Mouse (Mus musculus): ENCODE measurements at regions not wholly inside any gene's neighbourhood (a gene's known extent, or its start where the extent isn't known, plus 50 kb on each side); places are given as distances from the start of the nearest gene placed in this dataset.

GRCm38 (mm10) chr13:63700747-63701146 lies 114.3 kb upstream of the Ercc6l2 start:
- DNase-seq = no peak

- DNase-seq = no peak
These were observed 113.6 kb upstream of the Ercc6l2 start for GRCm38 (mm10) chr13:63701199-63702175.

GRCm38 (mm10) chr13:63708567-63708966 lies 106.5 kb upstream of the Ercc6l2 start:
- no peak for DNase-seq

DNA sequence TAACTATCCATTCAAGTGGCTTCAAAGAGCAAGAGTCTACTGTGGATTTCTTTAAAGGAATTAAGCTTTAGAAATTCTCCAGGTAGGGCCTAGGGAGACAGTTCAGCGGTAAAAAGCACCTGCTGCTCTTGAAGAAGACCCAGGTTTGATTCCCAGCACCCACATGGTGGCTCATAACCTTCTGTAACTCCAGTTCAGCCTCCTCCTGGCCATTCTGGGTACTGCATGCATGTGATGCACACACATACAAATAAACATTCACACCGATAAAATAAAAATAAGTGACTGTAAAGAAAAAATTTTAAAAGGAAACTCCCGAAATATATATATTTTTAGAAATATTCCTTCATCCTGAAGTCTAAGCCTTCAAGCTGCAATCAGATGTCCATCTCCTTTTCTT lies 101.9 kb upstream of the Ercc6l2 start:
- no peak for DNase-seq

DNA sequence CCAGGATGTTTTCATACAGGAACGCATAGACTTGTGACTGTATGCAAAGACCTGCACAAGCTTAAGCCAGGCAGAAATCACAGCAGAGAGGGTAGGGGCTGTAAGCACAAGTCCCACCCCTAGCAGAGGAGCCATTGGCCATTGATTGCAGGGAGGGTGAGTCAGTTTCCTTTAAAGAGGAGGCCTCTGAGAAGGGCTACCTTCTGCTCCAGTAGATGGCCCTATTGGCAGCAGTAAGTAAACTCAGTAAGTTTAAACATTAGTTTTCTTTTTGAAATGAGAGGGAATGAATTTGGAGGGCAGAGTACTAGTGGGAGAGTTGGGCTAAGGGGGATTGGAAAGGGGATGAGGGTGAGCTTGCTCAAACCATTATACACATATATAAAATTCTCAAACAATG lies 98.5 kb upstream of the Ercc6l2 start:
- DNase-seq = no peak

DNA sequence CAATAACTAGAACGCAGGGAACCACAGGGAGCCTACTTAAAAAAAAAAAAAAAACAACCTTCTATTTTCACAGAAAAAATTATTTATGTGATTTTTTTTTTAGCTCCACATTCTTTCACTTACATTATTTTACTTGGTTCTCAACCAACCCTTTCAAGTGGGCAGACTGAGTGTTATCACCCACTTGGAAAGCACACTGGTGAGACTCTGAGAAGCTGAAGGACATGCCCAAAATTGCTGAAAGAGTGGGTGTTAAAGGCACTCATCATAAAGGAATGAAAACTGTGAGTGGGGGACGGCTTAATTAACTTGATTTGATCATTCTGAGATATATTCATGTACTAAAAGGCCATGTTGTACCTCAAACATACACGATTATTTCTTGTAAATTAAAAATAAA lies 97.8 kb upstream of the Ercc6l2 start:
- no peak for DNase-seq

GRCm38 (mm10) chr13:63718782-63719181 lies 96.3 kb upstream of the Ercc6l2 start:
- no peak for DNase-seq

GRCm38 (mm10) chr13:63719351-63720207 lies 95.5 kb upstream of the Ercc6l2 start:
- no peak for DNase-seq

DNA sequence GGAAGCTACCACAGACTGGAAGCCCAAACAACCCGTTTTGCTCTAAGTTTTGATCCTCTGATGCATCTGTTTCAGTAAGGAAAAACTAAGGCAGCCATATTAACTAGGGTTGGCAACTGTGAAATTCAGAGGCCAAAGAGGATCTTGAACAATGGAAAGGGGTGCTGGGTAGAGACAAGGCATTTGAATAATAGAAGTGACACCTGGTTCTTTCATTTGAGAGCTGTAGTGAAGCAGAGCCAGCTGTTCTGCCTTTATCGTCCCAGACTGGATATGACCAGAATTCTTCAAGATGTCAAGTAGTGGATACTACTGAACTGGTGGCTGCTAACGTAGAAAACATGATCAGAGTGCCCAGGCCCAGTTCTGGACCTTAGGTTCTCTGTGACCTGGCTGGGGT lies 94.4 kb upstream of the Ercc6l2 start:
- DNase-seq = no peak

DNA sequence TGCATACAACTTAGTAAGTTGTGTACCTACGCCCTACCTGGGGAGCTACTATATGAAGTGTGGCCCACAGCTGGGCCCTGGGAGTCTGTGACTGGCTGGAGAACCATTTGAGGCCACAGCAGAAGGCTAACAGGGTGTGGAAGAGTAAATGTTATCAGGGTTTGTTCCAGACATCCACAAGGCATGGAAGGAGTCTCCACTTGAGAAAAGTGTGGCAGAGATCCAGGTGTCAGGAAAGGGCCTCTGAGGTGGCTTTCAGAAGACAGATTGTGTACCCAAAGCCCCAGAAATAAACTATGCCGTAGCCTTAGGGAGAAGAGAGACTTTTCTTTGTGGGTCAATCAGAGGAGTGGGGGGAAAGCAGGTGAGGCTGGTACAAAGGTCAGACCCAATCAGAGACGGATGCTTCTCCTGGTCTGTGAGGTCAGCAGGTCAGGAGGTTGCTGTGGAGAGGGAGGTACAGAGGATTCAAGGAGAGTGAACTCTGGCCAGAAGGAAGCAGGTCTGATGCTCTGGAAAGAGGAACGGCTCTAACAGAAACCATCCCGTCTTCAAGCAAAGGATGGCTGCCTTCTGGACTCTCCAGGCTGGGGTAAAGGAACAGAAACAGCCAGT lies 93.9 kb upstream of the Ercc6l2 start:
- DNase-seq = no peak

- no peak for DNase-seq
These were observed 90.7 kb upstream of the Ercc6l2 start for GRCm38 (mm10) chr13:63724293-63724692.

GRCm38 (mm10) chr13:63724843-63725582 lies 90.0 kb upstream of the Ercc6l2 start:
- no peak for DNase-seq

DNA sequence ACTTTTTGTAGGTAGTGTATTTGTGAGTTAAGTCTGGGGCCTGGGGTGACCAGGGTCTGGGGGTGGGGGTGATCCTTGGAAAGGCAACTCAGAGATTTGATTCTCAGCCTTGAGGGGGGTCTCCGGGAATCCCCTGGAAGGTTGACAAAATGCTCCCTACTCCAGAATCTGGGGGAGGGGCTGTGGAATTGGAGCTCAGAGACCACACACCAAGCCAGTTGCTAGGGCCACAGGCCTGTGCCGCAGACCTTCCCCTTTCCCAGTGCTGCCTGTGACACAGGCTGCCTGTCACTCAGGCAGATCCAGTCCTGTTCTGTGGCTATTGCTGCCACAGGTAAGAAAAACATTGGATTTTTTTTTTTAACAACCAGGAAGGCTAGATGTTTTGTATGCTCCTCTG lies 89.0 kb upstream of the Ercc6l2 start:
- DNase-seq = no peak

DNA sequence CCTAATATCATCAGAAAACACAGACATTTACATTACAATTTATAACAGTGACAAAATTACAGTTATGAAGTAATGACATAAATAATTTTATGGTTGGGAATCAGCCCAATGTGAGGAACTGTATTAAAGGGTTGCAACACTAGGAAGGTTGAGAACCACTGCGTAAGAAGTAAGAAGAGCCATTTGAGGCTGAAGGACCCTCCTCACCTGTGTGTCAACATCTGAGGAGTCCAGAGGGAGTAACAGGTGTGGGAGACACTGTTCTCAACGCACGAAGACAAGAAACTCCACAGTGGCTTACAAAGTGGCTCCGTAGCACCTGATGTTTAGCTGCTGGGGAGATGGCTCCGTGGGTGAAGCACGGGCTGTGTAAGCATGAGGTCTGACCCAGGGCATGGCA lies 88.5 kb upstream of the Ercc6l2 start:
- DNase-seq = no peak

GRCm38 (mm10) chr13:63735739-63736138 lies 79.3 kb upstream of the Ercc6l2 start:
- no peak for DNase-seq

DNA sequence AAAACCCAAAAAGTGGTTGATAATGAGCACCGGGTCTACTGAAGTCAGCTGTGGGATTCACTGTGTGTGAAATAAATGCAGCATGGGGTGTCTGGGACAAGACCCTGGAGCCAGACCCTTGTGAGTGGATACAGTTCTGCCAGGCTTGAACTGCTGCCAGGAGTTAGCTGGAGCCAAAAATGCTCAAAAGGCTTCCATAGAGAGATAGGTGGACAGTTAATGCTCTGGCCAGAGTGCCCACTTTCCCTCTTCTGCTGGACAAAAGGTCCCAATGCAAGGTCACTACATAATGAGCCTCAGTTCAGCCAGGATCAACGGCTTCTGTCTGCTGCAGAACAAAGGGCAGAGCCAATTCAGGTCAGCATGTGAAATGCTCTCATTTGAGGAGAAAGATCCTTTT lies 73.2 kb upstream of the Ercc6l2 start:
- DNase-seq = no peak

DNA sequence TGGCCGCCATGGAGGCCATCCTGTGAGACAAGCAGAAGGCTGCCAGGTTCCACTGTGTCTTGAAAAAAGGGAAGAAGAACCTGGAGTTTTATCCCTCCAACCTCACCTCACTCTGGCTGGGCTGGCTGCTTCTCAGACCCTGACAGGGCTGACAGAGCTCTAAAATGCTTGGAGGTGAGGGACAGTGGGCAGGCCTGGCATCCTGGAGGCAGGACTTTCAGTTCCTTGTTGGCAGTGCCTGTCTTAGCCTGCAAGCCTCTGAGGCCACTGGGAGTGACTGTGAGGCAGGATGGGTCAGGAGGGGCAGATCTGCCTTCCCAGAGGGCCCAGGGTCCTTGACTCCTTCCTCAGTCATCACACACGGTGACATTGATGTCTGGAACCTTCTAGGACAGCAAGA lies 66.3 kb upstream of the Ercc6l2 start:
- DNase-seq = no peak

GRCm38 (mm10) chr13:63749997-63750396 lies 65.0 kb upstream of the Ercc6l2 start:
- DNase-seq = no peak

- no peak for DNase-seq
These were observed 63.8 kb upstream of the Ercc6l2 start for GRCm38 (mm10) chr13:63751196-63751595.

DNA sequence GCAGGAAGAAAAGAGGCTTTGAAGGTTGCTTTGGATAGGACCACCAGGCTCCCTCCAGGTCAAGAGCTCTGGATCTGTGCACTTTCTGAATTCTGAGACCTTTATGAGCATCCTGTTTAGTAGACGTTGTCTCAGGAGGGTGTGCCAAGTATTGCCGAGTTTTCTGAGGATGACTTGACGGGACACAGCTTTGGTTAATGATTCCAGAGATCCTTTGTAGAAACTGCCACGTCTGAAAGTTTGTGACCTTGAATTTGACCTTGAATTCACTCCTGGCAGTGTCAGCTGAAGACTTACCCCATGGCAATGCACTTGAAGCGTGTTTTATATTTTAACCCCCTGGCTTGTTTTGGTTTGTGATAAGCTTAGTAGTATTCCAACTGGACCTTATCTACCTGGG lies 58.0 kb upstream of the Ercc6l2 start:
- no peak for DNase-seq

DNA sequence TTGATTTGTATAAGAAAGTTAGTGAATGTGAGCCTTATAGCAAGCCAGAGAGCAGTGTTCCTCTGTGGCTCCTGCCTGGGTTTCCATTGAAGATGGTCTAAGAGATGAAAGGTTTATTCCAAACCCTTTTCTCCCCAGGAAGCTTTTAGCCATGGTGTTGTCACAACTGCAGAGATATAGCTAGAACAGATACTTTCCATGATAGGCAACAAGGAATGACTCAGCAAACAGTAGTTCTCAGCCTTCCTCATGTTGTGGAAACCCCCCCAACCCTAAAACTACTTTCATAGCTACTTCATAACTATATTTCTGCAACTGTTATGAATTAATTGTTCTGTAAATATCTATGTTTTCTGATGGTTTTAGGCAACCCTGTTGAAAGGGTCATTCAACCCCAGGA lies 53.5 kb upstream of the Ercc6l2 start:
- DNase-seq = no peak

Data from kidney, adult 18-20 months (tissue).